Mouse (Mus musculus) limb, embryonic 11.5 days (tissue): ENCODE data around the gene Setx. TPM values are rescaled to one million over a fixed set of nuclear protein-coding genes. Genes with fewer than 3 reads are reported as not detected.
A peak's percentile ranks its signal among the peaks of the same experiment; 100 is the strongest.
"Not testable (repeated sequence)": the region's sequence is repeated elsewhere in the genome, so short reads cannot be mapped to it uniquely, and the experiment has no call there.

Experiments
- ATAC-seq: fragments of 200-750 bp; cut with Nextera tagmentation; 2 replicates; pipeline ENCODE4 v1.8.0; 2017; ENCODE audit warnings: low read depth; ENCODE audit not compliant: insufficient number of reproducible peaks, low FRiP score, low TSS enrichment
- DNase-seq: peaks from one replicate; pipeline ENCODE4 v3.0.0-alpha.2; 2015; ENCODE audit warnings: low spot score
- H3K27ac ChIP-seq: fragments of 300-500 bp; sonication (generic); replicated peaks from 2 replicates; pipeline ENCODE4 v1.5.1; 2014; ENCODE audit warnings: low read depth, mild to moderate bottlenecking, low read length
- H3K27me3 ChIP-seq: fragments of 300-500 bp; sonication (generic); 2 replicates; pipeline ENCODE4 v1.6.1; 2014; ENCODE audit warnings: mild to moderate bottlenecking, low read length, mixed read lengths; ENCODE audit not compliant: control insufficient read depth, insufficient read depth
- H3K36me3 ChIP-seq: fragments of 300-500 bp; sonication (generic); 2 replicates; pipeline ENCODE4 v1.6.1; 2014; ENCODE audit warnings: mild to moderate bottlenecking, low read length, moderate library complexity, mixed read lengths; ENCODE audit not compliant: control insufficient read depth, insufficient read depth
- H3K4me1 ChIP-seq: fragments of 300-500 bp; sonication (generic); 2 replicates; pipeline ENCODE4 v1.6.1; 2014; ENCODE audit warnings: low read length, mixed read lengths; ENCODE audit not compliant: control insufficient read depth, insufficient read depth
- H3K4me2 ChIP-seq: fragments of 300-500 bp; sonication (generic); 2 replicates; pipeline ENCODE4 v1.6.1; 2014; ENCODE audit warnings: low read depth, mild to moderate bottlenecking, moderate library complexity; ENCODE audit not compliant: severe bottlenecking
- H3K4me3 ChIP-seq: fragments of 300-500 bp; sonication (generic); 2 replicates; pipeline ENCODE4 v1.5.1; 2014; ENCODE audit warnings: low read depth, low read length
- H3K9ac ChIP-seq: fragments of 300-500 bp; sonication (generic); 2 replicates; pipeline ENCODE4 v1.6.1; 2014; ENCODE audit warnings: mild to moderate bottlenecking, low read length
- H3K9me3 ChIP-seq: fragments of 300-500 bp; sonication (generic); 2 replicates; pipeline ENCODE4 v1.6.1; 2016; ENCODE audit warnings: low read length; ENCODE audit not compliant: control insufficient read depth
- WGBS: fragments of 180-500 bp; shearing (Covaris S2); extraction: QIAGEN DNeasy Blood & Tissue Kit; methylation state at CpG from one replicate; pipeline ENCODE4 v1.1.7; 2014; 5-methylcytosine and 5-hydroxymethylcytosine counted together
- polyA plus RNA-seq: library from polyadenylated mRNA; unstranded; fragments of >200 nt; fragmentation: Nextera tagmentation; extraction: Ambion mirVana; gene quantifications from 2 replicates; pipeline ENCODE4 v1.2.1, GENCODE M21; 2014

Setx gene
- polyA plus RNA-seq, 1 experiment from 2014 or later = 12.2 TPM

DNA sequence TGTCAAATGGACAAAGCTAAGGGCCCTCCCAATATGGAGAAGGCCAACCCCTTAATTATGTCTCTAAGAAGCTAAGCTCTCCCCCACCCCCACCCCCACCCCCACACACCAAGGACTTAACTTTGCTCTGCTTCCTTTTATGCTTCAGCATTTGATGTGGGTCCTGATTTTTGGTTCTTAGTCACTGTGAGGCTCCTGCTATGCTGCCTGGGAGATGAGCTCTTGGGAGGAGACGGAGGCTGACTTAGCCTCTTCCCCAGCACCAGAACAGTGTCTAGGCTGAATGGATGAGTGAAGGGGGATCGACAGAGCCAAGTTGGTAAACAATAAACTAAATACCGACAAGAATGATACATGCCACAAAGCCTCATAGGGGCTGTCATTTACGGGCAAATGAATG is 27.2 kb upstream of the Setx start:
- ATAC-seq (no peak), DNase-seq (no peak)
- H3K4me3 ChIP-seq = no peak overlapping the region
- 78% methylated on average over 4 of the region's 4 CpGs for whole genome bisulfite sequencing
- H3K4me1 ChIP-seq = no peaks in the 10 kb centered on the region
- no peaks in the 10 kb centered on the region for H3K9me3 ChIP-seq
- H3K27ac ChIP-seq = no peak overlapping the region
- no peak overlapping the region for H3K9ac ChIP-seq
- H3K27me3 ChIP-seq = no peaks in the 10 kb centered on the region
- no peak overlapping the region for H3K4me2 ChIP-seq
- no peaks in the 10 kb centered on the region for H3K36me3 ChIP-seq

DNA sequence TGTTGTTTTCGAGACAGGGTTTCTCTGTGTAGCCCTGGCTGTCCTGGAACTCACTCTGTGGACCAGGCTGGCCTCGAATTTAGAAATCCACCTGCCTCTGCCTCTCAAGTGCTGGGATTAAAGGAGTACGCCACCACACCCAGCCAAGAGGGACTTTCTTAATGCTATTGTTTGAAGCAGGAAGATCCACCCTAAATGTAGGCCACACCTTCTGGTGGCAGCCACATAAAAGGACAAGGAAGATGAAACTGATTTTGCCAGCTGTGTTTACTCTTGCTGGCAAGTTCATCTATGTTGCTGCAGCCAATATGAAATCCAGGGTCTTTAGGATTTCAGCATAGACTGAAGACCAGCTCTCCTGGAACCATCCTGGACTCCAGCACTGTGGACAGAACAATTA is 26.5 kb upstream of the Setx start:
- H3K4me2 ChIP-seq = no peak overlapping the region
- WGBS = 86% methylated on average over 3 of the region's 3 CpGs
- H3K36me3 ChIP-seq = no peaks in the 10 kb centered on the region
- no peak overlapping the region for H3K4me3 ChIP-seq
- H3K27me3 ChIP-seq = no peaks in the 10 kb centered on the region
- ATAC-seq (no peak), DNase-seq (no peak)
- H3K9me3 ChIP-seq = no peaks in the 10 kb centered on the region
- H3K9ac ChIP-seq = no peak overlapping the region
- H3K27ac ChIP-seq = no peak overlapping the region
- no peaks in the 10 kb centered on the region for H3K4me1 ChIP-seq

DNA sequence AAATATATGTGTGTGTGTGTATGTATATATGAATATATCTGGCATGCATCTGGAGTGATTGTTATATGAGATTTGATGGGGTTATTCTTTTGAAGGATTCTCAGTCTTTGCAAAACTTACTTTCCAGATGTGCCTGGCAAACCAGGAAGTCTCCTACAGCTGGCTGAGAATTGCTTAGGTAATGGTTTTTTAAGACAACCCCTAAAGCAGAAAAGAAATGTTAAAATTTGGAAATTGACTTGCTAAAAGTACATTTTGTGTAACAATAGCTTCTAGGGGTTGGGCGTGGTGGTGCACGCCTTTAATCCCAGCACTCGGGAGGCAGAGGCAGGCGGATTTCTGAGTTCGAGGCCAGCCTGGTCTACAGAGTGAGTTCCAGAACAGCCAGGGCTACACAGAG is 26.0 kb upstream of the Setx start:
- ATAC-seq, H3K4me3 ChIP-seq, H3K9ac ChIP-seq, H3K27ac ChIP-seq, H3K36me3 ChIP-seq, DNase-seq, H3K4me1 ChIP-seq, H3K27me3 ChIP-seq, H3K9me3 ChIP-seq, H3K4me2 ChIP-seq: not testable (repeated sequence)
- 95% methylated on average over 4 of the region's 5 CpGs for WGBS

DNA sequence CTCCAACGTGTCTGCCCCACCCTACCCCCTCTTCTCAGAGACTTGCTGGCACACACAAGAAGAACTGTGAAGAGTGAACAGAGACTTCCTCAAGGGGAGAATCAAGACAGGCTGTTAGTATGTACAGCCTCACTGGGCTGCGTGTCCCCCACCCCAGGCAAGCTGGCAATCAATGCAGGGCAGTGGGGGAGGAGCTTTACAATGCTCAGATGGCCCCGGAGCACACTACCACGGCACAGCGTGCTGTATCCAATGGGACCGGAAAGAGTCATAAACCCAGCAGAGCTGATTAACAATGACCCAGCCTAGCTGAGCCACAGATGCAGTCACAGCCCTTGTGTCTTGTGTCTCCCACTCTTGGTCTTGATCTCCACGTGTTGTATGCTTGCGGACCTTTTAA is 25.2 kb upstream of the Setx start:
- H3K9me3 ChIP-seq = no peaks in the 10 kb centered on the region
- H3K4me1 ChIP-seq = no peaks in the 10 kb centered on the region
- DNase-seq = peak; percentile 25
- H3K27ac ChIP-seq = no peak overlapping the region
- 57% methylated on average over 8 of the region's 8 CpGs for WGBS
- no peak for ATAC-seq
- no peaks in the 10 kb centered on the region for H3K27me3 ChIP-seq
- H3K9ac ChIP-seq = no peak overlapping the region
- no peaks in the 10 kb centered on the region for H3K36me3 ChIP-seq
- H3K4me2 ChIP-seq = no peak overlapping the region
- H3K4me3 ChIP-seq = no peak overlapping the region

DNA sequence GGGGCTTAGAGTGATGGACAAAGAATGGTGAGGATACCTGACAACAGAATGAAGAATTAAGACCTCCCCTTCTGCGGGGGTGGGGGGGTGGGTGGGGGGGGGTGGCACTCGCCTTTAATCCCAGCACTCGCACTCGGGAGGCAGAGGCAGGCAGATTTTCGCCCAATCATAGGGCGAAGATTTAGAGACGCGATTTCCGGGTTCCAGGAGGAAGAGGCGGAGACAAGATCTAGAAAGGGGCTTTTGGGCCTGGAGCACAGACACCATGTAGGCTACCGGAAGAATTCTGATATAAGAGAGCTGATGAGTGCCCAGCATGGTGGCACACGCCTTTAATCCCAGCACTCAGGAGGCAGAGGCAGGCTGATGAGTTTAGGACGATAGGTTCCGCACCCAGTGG is 24.3 kb upstream of the Setx start:
- Histone ChIP-seq H3K9ac (no peak overlapping the region), H3K36me3 (no peaks in the 10 kb centered on the region), H3K4me2 (no peak overlapping the region), H3K4me3 (no peak overlapping the region), H3K27me3 (no peaks in the 10 kb centered on the region), H3K4me1 (no peaks in the 10 kb centered on the region), H3K9me3 (no peaks in the 10 kb centered on the region), H3K27ac (no peak overlapping the region)
- ATAC-seq (no peak), DNase-seq (no peak)
- 90% methylated on average over 14 of the region's 14 CpGs for WGBS

DNA sequence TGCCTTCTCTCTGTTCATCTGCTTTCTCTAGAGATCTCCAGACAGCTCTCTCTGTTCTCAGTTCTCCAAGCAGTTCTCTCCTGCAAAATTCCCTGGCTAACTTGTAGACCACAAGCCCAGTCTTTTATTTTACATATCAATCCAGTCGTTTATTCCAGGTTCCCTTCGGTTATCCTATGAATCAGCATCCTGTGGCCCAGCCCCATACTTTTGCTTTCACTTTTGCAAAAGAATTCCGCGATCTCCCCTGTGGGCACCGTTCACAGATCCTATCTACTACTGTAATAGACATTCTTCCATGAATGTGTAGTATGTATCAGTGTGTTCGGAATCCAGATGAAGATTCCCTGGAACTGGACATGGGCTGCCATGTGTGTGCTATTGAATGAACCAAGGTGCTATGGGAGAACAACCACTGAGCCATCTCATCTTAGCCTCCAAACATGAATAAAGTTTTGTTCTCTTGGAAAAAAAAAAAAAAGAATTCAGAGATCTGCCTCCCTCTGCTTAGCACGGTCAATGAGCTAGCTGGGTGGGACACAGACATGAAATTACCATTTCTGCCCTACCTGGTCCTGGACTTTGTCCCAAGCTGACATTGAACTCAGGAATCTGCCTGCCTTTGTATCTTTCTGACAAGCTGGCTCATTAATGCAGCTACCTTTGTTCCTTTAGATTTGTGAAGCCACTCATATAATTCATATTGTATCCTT is 23.0 kb upstream of the Setx start:
- no peaks in the 10 kb centered on the region for H3K36me3 ChIP-seq
- no peak overlapping the region for H3K4me3 ChIP-seq
- no peak overlapping the region for H3K4me2 ChIP-seq
- H3K9ac ChIP-seq = no peak overlapping the region
- DNase-seq (no peak), ATAC-seq (no peak)
- no peak overlapping the region for H3K27ac ChIP-seq
- H3K27me3 ChIP-seq = no peaks in the 10 kb centered on the region
- no peaks in the 10 kb centered on the region for H3K9me3 ChIP-seq
- 77% methylated on average over 7 of the region's 7 CpGs for WGBS
- H3K4me1 ChIP-seq = no peaks in the 10 kb centered on the region

DNA sequence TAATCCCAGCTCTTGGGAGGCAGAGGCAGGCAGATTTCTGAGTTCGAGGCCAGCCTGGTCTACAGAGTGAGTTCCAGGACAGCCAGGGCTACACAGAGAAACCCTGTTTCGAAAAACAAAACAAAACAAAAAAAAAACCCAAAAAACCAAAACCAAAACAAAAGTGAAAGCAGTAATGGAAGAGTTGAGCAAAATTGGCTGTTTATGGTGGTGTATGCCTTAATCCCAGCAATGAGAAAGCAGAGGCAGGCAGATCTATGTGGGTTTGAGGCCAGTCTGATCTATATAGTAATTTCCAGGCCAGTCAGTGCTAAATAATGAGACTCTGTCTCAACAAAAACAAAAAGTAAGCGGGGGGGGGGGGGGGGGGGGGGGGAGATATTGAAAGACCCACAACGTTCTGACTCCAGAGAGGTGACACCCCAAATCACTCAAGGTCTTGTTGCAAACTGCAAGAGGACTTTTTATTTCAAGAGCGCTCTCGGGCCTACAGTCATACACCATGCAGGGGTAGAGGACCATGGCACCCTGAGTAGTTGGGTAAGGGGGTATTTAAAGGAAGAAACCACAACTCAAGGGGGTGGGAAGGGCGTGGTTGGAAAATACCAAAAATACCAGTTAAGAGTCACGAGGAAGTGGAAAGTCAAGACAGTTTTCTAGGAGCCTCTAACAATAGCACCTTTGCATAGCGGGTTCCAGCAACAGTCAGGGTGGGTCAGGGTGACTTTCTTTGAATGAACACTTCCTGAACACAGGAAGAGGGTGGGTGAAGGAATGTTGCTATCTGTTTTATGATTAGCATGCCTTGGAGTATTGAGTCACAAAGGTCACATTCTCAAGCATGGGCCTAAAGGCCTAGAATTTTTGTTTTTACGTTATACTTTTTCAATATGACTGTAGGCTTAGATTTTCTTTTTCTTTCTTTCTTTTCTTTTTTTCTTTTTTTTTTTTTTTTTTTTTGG is 21.3 kb upstream of the Setx start:
- not testable (repeated sequence) for H3K27me3 ChIP-seq, H3K9me3 ChIP-seq

DNA sequence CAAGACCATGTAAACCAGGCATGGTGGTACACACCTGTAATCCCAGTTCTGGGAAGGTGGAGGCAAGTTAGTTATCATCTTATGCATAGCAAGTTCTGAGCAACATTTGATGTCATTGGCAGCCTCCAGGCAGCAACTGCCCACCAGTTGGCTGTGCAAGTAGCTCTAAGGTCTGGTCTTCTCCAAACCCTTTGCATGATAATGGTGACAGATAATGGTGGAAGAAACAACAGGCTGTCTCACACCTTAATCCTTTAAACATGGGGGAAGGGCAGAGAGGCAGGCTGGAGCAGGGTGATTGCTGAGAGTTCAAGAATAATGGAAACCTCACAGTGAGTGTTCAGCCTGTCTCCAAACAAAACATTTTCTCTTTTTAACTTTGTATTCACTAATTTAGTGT is 3.0 kb upstream of the Setx start:
- H3K36me3 ChIP-seq = no peaks in the 10 kb centered on the region
- no peak for DNase-seq
- no peaks in the 10 kb centered on the region for H3K4me1 ChIP-seq
- H3K27ac ChIP-seq = no peak overlapping the region
- H3K9me3 ChIP-seq = no peaks in the 10 kb centered on the region
- no peaks in the 10 kb centered on the region for H3K27me3 ChIP-seq
- H3K9ac ChIP-seq = no peak overlapping the region
- no peak overlapping the region for H3K4me2 ChIP-seq
- H3K4me3 ChIP-seq = no peak overlapping the region
- ATAC-seq = no peak

More for the DNA sequence above, 21.3 kb upstream of the Setx start:
- not testable (repeated sequence) for H3K4me2 ChIP-seq, H3K4me3 ChIP-seq, H3K27ac ChIP-seq, H3K4me1 ChIP-seq, DNase-seq, H3K9ac ChIP-seq, H3K36me3 ChIP-seq, ATAC-seq
- 83% methylated on average over 8 of the region's 10 CpGs for WGBS
